Mouse (Mus musculus): Measurements from ENCODE around the gene Msi2.

The Msi2 gene

GRCm38 (mm10) chr11:88592099-88592498 lies 126.2 kb downstream of the Msi2 start:
- no peak for DNase-seq (ENCODE audit: low read depth, low spot score)

- DNase-seq (ENCODE audit: low read depth, low spot score) = no peak
Observed at GRCm38 (mm10) chr11:88590647-88591046, 127.7 kb downstream of the Msi2 start.

DNA sequence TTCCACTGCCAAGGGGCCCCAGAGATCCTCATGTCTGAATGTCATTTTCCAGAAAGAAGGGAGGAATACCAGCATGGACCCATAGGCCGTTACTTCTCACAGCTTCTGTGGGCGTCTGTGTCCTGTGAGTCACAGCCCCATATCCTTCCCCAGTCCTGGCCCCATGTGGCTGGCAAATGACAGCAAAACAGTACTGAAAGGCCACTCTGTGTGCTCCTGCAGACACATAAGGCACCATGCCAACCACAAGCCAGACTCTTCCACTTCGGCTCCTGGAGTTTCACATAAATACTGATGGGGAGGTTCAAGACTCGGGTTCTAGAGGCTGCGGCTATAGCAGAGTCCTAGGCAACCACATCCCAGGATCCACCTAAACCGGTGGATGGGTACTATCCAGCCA lies 128.7 kb downstream of the Msi2 start:
- no peak for DNase-seq (ENCODE audit: low read depth, low spot score)

- no peak for DNase-seq (ENCODE audit: low read depth, low spot score)
Observed at GRCm38 (mm10) chr11:88588688-88589210, 129.6 kb downstream of the Msi2 start.

DNA sequence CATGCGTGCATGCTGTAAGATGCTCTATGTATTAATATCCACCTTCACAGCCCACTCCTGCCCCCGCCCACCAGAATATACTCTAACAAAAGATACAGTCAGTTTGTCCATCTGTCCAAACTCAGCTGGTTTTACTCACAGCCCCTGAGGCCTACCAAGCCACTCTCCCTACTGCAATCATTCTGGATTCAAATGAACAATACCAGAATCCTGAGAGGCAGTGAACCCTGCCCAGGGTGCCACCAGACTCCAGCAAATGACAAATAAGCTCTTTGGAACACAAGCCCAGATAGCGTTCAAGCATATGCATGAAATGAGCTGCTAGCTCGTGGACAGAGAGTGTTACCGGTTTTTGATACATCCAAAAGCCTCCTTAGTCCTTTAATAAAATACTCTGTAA lies 130.6 kb downstream of the Msi2 start:
- DNase-seq (ENCODE audit: low read depth, low spot score) = no peak

DNA sequence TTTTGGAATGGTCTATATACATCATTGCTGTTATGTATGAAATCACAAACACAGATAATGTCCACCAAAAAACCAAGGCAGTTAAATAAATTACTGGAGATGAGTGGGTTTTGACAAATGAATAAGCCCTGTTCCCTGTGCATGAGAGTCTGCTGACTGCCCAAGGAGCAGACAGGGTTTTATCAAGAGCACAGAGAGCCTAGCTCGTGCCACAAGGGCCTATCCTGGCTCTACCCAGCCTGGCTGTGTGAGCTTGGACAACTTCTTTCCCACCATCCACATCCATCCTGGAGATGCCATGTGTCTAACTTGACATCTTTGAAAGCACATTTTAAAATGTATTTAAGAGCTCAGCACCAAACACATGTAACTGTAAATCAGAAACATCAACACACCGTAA lies 132.4 kb downstream of the Msi2 start:
- no peak for DNase-seq (ENCODE audit: low read depth, low spot score)

DNA sequence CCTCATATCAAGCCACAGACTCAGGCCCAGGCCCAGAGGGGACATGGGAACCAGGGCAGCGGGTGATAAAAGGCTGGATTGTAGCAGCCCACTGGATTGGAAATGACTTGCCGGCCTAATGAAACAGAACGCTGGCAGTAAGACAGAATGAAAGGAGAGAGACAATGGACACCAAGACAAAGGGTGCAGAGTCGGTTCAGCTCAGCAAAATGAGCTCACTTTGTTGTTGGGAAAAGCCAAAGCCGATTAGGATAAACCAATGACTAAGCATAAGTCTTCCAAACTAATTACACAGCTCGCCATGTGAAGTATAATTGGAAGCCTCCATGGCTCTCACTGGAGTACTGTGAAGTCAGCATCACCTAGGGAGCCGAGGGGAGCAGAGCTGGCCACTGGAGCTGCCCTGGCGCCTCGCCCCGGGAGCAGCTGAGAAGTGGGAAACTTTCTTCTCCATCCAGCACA lies 133.1 kb downstream of the Msi2 start:
- DNase-seq (ENCODE audit: low read depth, low spot score) = no peak

GRCm38 (mm10) chr11:88583866-88584265 lies 134.4 kb downstream of the Msi2 start:
- DNase-seq (ENCODE audit: low read depth, low spot score) = no peak

DNA sequence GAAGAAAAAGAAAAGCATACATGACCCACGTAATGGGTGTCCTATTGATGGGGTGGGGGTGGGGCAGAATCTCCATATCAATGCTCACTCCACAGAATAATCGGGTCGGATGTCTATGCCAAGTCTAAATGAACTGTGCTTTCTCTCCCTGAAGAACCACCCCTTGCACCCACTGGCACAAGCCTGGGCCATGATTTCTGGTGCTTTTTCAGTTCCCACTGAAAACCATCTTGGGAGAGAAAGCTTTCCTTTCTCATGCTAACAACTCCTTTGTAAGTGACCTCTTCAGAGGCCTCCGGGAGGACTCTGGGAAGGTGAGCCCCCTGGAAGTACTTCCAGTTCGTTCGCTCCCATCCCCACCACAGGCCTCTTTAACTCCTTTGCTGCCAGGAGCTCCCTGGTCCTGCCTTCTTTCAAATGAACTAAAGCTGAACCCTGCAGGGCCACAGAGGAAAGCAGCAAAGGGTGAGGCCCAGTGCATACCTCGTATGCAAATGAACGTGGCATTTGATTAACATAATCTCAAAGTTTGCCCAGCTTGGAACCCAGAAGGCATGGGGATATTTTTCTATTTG lies 135.0 kb downstream of the Msi2 start:
- no peak for DNase-seq (ENCODE audit: low read depth, low spot score)

DNA sequence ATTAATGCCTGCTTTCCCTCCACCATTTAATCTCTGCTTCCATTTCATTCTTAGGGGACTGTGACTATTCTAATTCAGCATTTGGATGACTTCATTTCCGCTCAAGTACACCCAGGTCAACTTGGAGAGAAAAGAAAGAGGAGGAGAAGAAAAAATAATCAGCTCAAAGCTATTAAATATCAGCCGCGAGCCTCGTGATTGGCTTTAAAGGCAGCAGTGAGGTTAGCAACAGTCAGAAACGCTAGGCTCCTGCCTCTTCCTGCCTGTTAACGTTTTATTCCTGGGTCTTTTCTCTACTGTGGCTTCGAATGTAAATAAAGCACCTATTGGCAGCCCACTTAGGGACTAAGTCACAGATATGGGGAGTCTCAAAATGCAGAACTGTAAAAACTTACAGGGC lies 135.5 kb downstream of the Msi2 start:
- no peak for DNase-seq (ENCODE audit: low read depth, low spot score)

DNA sequence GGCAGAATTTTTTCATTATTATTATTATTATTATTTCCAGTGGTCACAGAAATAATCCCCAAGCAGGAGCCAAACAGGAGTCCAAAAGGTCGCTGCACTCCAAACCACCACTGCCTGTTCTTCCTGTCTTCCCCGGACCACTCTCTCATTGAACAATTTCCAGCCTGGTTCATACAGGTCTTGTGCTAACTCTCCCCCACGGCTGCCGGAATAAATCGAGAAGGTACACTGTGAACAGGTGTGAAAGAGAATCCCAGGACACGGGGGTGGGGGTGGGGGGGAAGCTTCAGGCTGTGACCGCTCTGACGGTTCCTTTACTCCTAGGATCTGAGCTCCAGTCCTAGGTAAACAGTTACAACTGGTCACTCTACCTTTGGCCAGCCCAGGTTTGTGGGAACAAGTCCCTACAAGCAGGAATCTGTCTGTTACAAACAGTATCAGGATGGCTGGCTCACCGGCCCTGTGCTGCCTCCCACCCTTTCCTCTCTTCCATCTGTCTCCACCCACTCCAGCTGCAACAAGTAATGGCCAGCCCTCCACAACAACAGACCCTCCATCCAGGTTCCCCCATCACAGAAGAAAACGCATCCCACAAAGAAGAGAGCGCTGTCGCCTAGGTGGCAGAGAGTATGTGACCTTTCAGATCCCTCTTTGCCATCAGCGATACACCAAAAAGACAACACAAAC lies 136.1 kb downstream of the Msi2 start:
- no peak for DNase-seq (ENCODE audit: low read depth, low spot score)

DNA sequence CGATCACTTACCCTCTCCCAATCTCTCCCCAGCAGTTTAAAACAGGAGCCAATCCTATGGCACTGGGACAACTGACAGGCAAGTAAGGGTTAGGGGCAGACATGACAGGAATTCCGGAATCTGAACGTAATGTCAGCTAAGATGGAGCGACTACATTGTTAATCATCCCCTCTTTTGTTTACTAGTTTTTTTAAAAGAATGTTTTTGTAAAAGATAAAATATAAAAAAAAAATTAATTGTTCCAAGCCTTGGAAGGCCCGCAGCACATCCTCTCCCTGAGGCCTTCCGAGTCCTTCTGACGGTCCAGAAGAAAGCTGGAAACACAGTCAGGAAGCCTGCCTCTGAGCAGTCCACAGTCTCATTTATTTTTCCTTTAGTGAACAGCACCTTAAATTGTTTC lies 136.9 kb downstream of the Msi2 start:
- no peak for DNase-seq (ENCODE audit: low read depth, low spot score)

- DNase-seq (ENCODE audit: low read depth, low spot score) = no peak
Observed at GRCm38 (mm10) chr11:88578700-88579099, 139.6 kb downstream of the Msi2 start.

DNA sequence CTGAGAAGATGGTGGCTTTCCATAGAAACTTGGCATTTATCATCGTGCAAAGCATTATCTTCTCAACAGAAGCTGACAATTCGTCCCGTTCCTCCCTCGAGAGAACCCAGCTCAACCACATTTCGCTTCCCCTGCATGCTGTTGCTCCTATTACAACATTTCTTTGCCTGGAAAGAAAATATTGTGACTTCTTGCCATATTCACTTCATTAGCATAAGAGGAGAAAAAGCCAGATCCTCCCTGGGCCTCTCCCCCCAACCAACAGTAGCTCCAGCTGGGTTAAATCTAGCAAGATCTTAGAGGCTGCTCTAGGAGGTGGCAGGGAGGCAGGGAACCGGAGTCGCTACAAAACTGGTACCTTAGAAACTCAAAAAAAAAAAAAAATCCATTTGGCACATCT lies 141.2 kb downstream of the Msi2 start:
- DNase-seq (ENCODE audit: low read depth, low spot score) = no peak

- no peak for DNase-seq (ENCODE audit: low read depth, low spot score)
Observed at GRCm38 (mm10) chr11:88576233-88576998, 141.9 kb downstream of the Msi2 start.

DNA sequence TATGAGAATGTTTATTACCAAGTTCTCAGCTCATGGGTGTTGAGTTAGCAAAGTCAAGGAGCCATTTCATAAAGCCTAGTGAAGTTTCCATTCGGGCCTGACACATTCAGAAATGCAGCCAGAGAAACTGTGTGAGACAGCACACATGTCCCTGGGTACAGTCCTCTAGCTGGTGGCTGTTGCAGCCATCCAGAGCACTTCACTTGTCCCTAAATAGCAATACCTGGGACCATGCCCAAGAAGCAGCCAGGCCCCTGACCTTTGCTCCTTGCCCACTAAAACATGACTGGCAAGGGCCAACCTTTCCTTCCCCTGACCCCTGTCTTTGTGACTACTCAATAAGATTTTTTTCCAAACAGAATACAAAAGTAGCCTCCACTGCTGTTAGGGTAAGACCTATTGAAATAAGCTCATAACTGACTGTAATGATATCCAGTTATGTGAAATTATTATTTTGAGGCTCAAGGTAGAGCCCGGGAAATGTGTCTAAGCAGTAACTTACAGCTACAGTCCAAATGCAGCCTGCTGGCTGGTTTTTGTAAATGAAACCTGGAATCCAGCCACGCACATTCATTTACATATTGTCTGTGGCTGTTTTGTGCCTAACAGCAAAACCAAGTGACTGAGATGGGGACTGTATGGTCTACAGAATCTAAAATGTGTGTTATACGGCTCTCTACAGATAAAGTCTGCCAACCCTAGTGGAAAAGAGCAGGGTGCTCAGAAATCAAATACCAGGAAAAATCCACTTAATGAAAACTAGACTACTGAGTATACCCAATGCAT lies 143.5 kb downstream of the Msi2 start:
- no peak for DNase-seq (ENCODE audit: low read depth, low spot score)

DNA sequence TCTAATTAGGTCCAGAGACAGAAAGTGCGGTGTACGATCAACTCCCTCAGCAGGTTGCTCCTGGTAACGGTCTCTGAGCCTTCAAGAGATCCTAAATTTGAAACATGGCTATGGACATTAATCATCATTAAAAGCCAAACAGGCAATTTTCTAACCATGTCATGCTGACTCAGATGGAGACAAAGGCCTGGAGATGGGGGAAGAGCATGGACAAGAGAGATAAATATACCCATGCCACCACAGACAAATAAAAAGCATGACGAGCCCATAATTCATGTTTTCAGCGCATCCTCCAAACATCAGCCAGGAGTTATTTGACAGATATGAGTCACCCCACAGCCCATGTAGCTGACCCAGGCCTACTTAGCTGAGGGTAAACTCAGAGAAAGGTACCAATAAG lies 145.3 kb downstream of the Msi2 start:
- DNase-seq (ENCODE audit: low read depth, low spot score) = no peak

- no peak for DNase-seq (ENCODE audit: low read depth, low spot score)
Observed at GRCm38 (mm10) chr11:88572461-88572860, 145.9 kb downstream of the Msi2 start.

DNA sequence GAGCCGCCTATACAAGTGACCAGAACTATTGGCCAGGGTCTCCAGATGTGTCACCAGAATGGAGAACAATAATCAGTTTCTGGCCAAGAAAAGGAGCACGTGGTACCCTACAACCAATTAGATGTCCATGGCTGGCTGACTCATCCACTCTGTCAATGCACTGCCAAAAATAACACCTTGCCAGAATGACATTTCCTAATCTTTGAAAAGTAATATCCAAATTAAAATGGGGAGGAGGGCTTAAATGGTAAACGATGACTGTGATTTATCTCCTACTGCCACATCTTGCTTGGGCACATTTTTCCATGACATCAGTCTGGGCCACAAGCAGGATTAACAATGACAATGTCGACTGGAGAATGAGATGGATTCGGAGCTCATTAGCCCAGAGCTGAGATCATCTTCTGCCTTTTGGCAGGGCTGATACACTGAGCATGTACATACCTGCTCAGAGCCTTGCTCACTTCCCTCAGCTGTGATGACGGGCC lies 147.6 kb downstream of the Msi2 start:
- DNase-seq (ENCODE audit: low read depth, low spot score) = no peak

DNA sequence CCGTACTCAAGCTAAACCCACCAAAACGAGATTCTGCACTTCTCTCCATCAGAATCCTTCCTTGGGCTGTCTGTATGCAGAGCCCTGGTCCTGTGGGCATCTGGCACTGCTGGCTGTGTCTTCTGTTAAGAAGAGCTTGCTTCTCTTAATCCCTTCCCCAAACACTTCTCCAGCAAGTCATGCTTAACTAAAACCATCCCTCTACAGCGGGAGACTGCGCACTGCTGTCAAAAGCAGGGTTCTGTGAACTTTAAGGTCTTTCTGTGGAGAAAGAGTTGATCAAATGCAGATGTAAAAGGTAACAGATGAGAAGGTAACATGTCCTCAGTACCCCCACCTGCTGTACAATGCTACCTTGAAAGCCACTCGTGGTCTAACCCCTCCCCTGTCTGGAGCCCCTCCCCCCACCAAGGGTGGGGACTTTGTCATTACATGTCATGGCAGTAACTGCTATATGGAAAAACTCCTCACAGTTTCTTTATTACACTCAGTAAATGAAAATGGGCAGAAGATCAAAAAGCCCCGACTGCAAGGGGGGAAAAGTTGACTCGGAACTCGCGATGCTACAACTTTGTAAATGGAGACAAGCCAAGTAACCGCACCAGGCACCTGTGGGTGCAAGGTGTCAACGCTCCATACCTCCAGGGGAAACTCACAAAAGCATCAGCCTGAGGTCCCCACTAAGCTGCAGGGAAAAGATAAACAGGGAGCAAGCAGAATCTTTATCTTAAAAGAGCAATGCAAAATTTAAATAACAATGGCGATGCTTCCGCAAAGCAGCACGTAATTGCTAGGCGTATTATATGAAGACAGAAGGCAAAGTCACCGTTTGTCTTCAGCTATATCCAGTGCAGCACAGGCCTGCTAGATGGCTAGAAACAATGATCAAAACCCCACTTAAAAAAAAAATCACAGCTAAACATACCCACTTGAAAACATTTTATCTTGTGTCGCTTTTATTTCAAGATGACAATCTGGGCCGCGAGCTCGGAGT lies 151.4 kb downstream of the Msi2 start:
- no peak for DNase-seq (ENCODE audit: low read depth, low spot score)
